Mouse (Mus musculus) layer of hippocampus, adult 9-10 months (tissue): ENCODE results near the gene Cmah.

Source experiments
- DNase-seq: peaks from one replicate; pipeline ENCODE4 v3.0.0; 2022; ENCODE audit warnings: low spot score

Gene Cmah

GRCm38 (mm10) chr13:24418814-24419213 lies 91.6 kb downstream of the Cmah start:
- no peak for DNase-seq

DNA sequence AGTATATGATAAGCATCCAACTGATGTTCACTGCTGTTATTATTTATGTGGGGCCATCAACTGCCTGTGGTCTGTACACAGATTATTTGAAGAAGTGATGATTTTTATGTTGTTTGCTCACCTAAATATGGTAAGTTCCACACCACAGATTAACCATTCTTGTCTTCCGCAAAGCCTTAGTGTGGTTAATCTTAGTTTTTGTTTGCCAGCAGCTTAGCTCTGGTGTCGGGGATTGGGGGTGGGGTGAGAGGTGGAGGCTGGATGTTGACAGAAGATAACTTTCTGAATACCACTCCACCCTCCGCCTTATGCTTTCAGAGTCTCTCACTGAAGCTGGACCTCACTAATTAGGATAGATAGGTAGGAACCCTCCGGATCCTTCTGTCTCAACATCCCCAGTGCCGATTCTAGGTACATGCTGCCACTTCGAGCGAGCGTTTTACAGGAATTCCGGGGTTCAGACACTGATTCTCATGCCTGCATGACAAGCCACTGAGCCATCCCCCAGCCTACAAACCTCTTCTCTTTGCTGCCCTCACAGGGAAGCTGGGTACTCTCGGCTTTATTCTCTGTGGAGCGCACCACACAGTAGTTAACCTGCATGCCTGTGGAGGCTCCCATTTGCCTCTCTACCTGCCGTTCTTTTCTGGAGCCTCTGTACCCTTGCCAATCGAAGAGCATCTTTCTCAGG lies 92.5 kb downstream of the Cmah start:
- no peak for DNase-seq

DNA sequence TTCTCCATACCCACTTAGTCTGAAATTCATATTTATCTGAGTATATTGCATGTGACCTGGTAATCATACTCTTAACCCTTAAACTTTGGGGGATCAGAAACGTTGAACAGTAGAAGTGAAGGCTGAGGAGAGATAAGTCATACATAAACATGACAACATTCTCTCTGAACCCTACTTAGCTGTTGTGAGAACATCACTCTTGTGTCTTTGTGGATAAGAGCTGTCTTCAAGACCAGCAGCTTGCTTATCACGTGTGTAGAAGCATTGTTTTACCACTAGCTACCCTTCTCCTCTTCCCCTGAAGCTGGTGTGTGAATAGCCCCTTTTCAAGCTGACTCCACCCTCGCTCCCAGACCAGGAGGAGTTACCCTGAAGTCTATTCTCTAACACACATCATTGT lies 94.8 kb downstream of the Cmah start:
- DNase-seq = no peak

GRCm38 (mm10) chr13:24430215-24430614 lies 103.0 kb downstream of the Cmah start:
- DNase-seq = no peak

GRCm38 (mm10) chr13:24431593-24431992 lies 104.4 kb downstream of the Cmah start:
- DNase-seq = no peak

- no peak for DNase-seq
These were observed 115.1 kb downstream of the Cmah start for GRCm38 (mm10) chr13:24442272-24442671.

DNA sequence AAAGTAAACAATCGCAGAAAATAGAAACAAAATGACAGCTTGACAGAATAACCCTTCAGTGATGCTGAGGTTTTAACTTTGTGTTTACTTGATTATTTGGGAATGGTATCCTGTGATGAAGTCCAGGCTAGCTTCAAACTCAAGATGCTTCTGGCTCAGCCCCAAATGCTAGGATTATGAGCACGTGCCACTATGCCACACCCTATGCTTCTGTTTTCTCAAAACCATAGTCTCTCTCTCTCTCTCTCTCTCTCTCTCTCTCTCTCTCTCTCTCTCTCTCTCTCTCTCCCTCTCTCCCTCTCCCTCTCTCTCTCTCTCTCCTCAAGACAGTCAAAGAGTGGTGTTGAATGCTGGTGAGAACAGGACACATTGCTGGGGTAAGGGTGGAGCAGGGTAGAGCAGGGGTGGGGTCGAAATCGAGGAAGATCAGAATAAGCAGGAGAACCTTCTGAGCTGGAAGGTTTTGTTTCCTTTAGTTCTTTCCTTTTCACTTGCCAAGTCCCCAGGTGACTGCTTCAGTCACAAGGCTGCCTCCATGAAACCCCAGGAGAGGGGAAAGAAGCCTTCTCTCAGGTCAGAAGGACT lies 116.7 kb downstream of the Cmah start:
- DNase-seq = no peak

GRCm38 (mm10) chr13:24444709-24445108 lies 117.5 kb downstream of the Cmah start:
- no peak for DNase-seq

DNA sequence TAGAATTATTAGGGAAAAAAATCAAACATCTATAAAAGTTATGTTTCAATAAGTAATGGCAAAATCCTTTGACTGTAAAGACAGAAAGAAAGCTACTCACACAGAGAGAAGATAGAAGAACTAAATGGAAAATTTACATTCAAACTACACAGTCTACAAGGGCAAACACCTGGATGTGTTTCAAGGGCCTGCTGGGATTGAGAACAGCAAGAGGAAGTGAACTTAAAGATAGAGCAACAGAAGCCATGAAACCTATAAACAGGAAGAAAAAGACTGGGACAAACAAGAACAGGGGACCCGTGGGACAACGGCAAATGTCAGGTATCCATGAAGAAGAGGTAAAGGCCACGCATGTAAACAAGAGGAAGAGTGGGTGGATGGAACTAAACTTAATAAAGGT lies 118.0 kb downstream of the Cmah start:
- DNase-seq = no peak

GRCm38 (mm10) chr13:24446081-24446480 lies 118.9 kb downstream of the Cmah start:
- no peak for DNase-seq

DNA sequence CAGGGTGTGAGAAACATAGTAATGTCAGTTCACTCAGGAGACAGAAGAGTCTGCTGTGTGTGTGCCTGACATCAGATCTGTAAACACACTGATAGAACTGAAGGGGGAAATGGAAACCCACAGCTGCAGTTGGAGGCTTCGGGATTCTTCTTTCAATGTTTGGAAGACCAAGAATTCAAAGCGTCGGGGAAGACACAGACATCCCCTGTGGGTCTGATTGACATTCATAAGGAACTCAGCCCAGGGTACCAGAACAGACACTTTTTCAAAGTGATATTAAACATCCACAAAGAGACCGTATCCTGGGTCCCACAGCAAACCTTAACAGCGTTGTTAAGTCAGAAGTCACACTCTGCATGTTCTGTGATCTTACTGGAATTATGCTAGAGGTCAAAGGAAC lies 119.8 kb downstream of the Cmah start:
- DNase-seq = no peak

DNA sequence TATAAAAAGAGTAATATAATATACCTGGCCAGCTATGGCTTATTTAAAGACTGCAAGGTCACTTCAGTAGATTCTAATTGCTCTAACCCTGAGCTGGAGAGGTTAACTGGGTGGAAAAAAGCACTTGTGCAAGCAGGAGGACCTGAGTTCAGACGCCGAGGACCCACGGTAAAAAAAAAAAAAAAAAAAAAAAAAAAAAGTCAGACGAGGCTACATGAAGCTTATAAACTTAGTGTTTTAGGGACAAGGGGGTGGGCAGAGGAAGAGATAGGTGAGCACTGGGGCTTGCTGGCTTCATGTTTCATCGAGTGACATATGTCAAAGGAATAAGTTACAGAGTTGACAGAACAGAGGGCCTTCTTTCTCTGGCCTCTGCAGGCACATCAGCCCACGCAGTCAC lies 121.4 kb downstream of the Cmah start:
- DNase-seq = no peak

GRCm38 (mm10) chr13:24451455-24451854 lies 124.3 kb downstream of the Cmah start:
- DNase-seq = no peak

DNA sequence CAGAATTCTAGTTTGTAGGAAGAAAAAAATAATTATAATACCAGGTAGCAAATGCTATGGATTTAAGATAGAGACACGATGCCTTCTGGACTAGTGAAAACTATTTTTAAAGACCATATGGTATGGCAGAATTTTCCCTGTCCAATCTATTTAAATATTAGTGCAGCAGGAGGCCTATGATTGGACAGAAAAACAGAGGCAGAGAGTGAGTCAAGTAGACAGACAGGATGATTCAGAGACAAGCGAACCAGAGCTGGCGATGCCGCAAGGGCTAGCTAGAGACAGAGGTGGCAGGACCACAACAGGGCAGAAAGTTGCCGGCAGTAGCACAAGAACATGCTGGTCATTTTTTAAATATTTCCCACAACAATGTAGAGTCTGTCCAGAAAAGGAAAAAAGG lies 126.5 kb downstream of the Cmah start:
- DNase-seq = no peak

DNA sequence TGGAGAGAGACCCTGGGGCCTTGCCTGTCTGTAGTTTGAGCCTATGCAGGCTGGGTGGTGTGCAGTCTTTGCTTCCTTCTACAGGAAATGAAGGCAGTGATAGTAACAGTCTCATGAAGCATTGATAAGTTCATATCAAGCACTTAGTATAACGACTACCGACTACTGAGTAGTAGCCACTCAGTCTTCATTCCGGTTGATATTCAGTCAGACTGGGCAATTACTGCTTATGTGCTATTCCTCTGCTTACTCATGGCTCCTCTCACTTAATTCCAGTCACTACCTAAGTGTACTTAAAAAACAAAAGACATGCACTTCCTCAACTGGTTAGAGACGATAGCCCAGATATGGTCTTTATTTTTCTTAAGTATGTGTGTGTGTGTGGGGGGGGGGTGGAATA lies 129.2 kb downstream of the Cmah start:
- DNase-seq = no peak

- no peak for DNase-seq
These were observed 133.3 kb downstream of the Cmah start for GRCm38 (mm10) chr13:24460517-24460916.

DNA sequence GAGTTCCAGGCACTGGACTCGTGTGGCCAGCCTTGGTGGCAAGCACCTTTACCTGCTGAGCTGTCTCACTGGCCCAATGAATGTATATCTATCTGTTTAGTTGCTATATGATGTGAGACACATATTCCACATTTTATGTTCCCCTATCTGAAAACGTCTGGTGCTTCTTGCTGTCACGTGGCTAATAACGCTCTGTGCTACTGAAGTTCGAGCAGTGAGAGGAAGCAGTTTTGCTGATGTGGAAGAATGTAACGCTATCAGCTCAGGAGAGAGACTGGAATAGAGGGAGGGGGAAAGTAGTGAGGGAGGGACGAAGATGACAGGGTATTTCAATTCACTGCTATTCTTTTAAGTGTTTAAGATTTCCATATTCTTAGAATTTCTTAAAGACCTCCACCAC lies 136.6 kb downstream of the Cmah start:
- DNase-seq = no peak

DNA sequence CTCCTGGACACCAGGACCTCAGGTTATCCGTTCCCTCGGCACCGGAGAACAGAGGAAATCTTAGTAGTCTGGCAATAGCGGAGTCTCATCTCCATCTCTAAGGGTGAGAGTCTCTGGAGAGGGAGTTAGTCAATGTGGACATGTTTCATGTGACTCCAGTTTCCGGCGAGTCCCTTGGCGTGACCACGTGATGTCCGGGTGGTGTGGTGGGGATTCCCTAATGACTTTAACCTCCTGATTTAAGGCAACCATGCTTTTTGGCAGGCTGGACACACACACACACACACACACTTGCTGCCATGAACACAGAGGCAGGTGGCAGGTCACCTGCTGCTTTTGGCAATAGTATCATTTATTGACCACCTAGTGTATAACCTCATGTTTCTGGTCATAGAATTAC lies 138.8 kb downstream of the Cmah start:
- no peak for DNase-seq

- no peak for DNase-seq
These were observed 140.6 kb downstream of the Cmah start for GRCm38 (mm10) chr13:24467806-24468205.

GRCm38 (mm10) chr13:24477564-24477963 lies 150.4 kb downstream of the Cmah start:
- DNase-seq = no peak

GRCm38 (mm10) chr13:24479516-24479915 lies 152.3 kb downstream of the Cmah start:
- no peak for DNase-seq

DNA sequence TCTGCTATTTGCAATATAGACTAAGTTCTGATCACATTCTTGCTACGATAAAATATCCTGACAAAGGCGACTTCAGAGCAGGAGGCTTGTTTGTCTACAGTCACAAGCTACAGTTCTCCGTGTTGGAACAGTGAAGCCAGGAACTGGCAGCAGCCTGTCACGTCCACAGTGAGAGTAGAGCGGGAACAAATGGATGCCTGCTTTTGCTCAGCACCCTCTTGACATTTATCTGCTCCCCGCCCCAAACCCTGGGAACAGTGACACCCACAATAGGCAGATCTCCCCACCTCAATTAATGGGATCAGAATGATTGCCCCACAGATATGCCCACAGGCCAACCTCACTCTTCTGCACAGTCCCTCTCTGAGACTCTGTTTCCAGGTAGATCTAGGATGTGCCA lies 153.6 kb downstream of the Cmah start:
- DNase-seq = no peak

DNA sequence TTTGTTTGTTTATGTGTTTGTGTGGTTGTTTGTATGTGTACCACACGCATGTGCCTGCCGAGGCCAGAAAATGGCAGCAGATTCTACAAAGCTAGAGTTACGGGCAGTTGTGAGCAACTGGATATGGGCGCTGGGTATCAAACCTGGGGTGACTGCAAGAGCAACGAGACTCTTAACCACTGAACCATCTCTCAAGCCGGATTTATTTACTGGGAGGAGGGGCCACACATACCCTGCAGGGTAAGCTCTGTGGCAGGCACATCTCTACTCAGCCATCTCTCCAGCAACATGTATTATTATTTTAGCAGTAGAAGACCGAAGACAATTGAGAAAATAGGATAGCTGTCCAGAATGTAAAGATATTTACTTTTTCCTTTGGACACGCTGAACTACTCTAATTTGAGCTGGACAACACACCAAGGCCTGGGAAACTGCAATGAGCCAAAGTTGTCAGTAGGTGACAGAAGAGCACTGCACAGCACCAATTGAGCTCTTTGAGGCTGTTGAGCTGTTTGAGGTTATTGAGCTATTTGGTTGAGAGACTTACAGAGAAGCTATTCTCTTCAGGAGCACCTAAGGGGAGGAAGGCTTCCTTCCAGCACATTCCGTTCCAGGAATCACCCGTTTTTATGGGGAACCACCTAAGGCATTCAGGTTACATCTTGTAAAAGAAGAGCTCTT lies 154.6 kb downstream of the Cmah start:
- DNase-seq = peak; percentile 65

DNA sequence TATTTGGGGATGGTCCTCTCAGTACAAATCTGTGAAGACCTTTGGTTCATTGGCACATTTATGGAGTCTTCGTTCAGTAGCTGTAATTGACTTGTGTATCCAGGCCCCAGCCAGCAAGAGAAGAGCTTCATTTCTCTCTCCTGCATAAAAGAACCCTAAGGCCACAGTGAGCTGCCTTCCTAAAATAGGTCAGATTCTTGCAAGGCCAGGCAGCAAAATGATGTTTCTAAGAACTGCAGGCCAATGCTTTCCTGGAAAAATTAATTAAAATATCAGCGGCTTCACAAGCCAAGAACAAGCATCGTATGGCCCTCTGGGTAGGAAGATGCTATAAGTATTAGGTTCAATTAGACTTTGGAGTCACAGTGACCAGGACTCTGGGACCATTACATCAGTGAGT lies 156.5 kb downstream of the Cmah start:
- DNase-seq = no peak
